Mouse (Mus musculus) gastrocnemius, postnatal 14 days (tissue): ENCODE measurements around the gene Slc4a4. TPM values are rescaled to one million over a fixed set of nuclear protein-coding genes. Genes with fewer than 3 reads are reported as not detected.
A peak's percentile ranks its signal among the peaks of the same experiment; 100 is the strongest.
"Not testable (repeated sequence)": the region's sequence is repeated elsewhere in the genome, so short reads cannot be mapped to it uniquely, and the experiment has no call there.

Experiments used
- DNase-seq: peaks from one replicate; pipeline ENCODE4 v3.0.0; 2021; ENCODE audit warnings: mixed read lengths
- intact Hi-C: fragments of 180-260 bp; cut with DNase I; formaldehyde crosslinking; loops from one replicate; pipeline ENCODE4 v1.15.1; 2025; ENCODE audit warnings: low total_unique reads
- total RNA-seq, 2 experiments: library from RNA; stranded (reverse); gene quantifications; 2 replicates each; pipeline ENCODE4 v1.2.3; 2021

Slc4a4 gene
- total RNA-seq, 2 experiments from 2014 or later, result 4.7 to 6.0 TPM

- DNase-seq, result no peak
- intact Hi-C loops, result no loop called here
These were observed 223.2 kb downstream of the Slc4a4 start for GRCm38 (mm10) chr5:89109832-89110231.

- DNase-seq, intact Hi-C loops: not testable (repeated sequence)
These were observed 225.4 kb downstream of the Slc4a4 start for GRCm38 (mm10) chr5:89111987-89112386.

- no peak for DNase-seq
- intact Hi-C loops, result no loop called here
These were observed 234.3 kb downstream of the Slc4a4 start for GRCm38 (mm10) chr5:89120881-89121280.

GRCm38 (mm10) chr5:89123270-89123903 lies 236.8 kb downstream of the Slc4a4 start:
- intact Hi-C loops, result no loop called here
- DNase-seq, result no peak

GRCm38 (mm10) chr5:89128210-89128609 lies 241.6 kb downstream of the Slc4a4 start:
- intact Hi-C loops, result no loop called here
- DNase-seq, result no peak

- intact Hi-C loops, result no loop called here
- DNase-seq, result no peak
These were observed 249.2 kb downstream of the Slc4a4 start for GRCm38 (mm10) chr5:89135776-89136175.

- no peak for DNase-seq
- intact Hi-C loops, result no loop called here
These were observed 253.5 kb downstream of the Slc4a4 start for GRCm38 (mm10) chr5:89140070-89140469.

- intact Hi-C loops, result no loop called here
- DNase-seq, result no peak
These were observed 255.1 kb downstream of the Slc4a4 start for GRCm38 (mm10) chr5:89141761-89142160.

GRCm38 (mm10) chr5:89146276-89146675 lies 259.7 kb downstream of the Slc4a4 start:
- intact Hi-C loops, result no loop called here
- DNase-seq, result peak; percentile 13

- no peak for DNase-seq
- intact Hi-C loops, result no loop called here
These were observed 260.7 kb downstream of the Slc4a4 start for GRCm38 (mm10) chr5:89147282-89147790.

- peak; percentile 13 for DNase-seq
- intact Hi-C loops, result no loop called here
These were observed 262.9 kb downstream of the Slc4a4 start for GRCm38 (mm10) chr5:89149436-89150040.

- no peak for DNase-seq
- intact Hi-C loops, result no loop called here
These were observed 264.5 kb downstream of the Slc4a4 start for GRCm38 (mm10) chr5:89151076-89151475.

- no peak for DNase-seq
- intact Hi-C loops, result no loop called here
These were observed 284.6 kb downstream of the Slc4a4 start for GRCm38 (mm10) chr5:89171025-89171718.

- no peak for DNase-seq
- intact Hi-C loops, result no loop called here
These were observed 303.4 kb downstream of the Slc4a4 start for GRCm38 (mm10) chr5:89190063-89190462.

- intact Hi-C loops, result no loop called here
These were observed 308.0 kb downstream of the Slc4a4 start for GRCm38 (mm10) chr5:89194654-89195053.

GRCm38 (mm10) chr5:89198501-89198900 lies 311.9 kb downstream of the Slc4a4 start:
- intact Hi-C loops, result no loop called here
- no peak for DNase-seq

More at GRCm38 (mm10) chr5:89194654-89195053, 308.0 kb downstream of the Slc4a4 start:
- DNase-seq, result no peak

GRCm38 (mm10) chr5:89209973-89210703 lies 323.5 kb downstream of the Slc4a4 start:
- intact Hi-C loops, result no loop called here
- DNase-seq, result no peak

- intact Hi-C loops, result no loop called here
These were observed 324.4 kb downstream of the Slc4a4 start for GRCm38 (mm10) chr5:89211057-89211456.

GRCm38 (mm10) chr5:89218222-89218621 lies 331.6 kb downstream of the Slc4a4 start:
- DNase-seq, result no peak
- intact Hi-C loops, result no loop called here

More at GRCm38 (mm10) chr5:89211057-89211456, 324.4 kb downstream of the Slc4a4 start:
- no peak for DNase-seq

- DNase-seq, result no peak
- intact Hi-C loops, result no loop called here
These were observed 332.1 kb downstream of the Slc4a4 start for GRCm38 (mm10) chr5:89218709-89219108.
